Mouse (Mus musculus): ENCODE results near the gene Vps11.
A peak's percentile ranks its signal among the peaks of the same experiment; 100 is the strongest.
"Not testable (repeated sequence)": the region's sequence is repeated elsewhere in the genome, so short reads cannot be mapped to it uniquely, and the experiment has no call there.

Vps11 gene

GRCm38 (mm10) chr9:44361190-44361917 lies at the start of gene Vps11:
Gene Vps11, minus strand, starts transcription at chr9:44361670.
- peak; percentile 97 for DNase-seq

DNA sequence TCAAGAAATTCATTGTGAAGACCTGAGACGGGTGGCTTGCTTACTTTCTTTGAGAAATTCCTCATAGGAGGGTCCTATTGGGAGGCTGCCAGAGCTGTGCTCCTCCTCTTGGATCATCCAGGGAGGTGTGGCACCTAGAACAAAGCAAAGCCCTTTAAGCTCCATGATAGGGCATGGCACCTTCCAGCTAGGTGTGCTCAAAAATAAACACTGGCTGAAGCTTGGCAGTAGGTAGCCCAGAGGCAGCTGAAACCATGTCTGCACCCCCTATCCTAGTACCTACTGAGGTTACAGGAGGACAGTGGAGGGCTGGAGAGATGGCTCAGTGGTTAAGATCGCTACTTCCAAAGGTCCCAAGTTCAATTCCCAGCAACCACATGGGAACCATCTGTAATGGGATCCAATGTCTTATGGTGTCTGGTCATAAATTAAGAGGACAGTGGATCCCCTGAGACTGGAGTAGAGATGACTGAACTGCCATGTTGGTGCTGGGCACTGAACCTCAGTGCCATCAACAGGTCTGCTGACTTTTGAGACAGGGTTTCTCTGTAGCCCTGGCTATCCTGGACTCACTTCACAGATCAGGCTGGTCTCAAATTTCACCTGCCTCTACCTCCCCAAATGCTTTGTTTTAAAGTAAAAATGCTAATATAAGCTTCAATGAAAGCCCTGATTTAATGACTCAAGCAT lies 49.3 kb upstream of the Vps11 start:
- DNase-seq: no peak

DNA sequence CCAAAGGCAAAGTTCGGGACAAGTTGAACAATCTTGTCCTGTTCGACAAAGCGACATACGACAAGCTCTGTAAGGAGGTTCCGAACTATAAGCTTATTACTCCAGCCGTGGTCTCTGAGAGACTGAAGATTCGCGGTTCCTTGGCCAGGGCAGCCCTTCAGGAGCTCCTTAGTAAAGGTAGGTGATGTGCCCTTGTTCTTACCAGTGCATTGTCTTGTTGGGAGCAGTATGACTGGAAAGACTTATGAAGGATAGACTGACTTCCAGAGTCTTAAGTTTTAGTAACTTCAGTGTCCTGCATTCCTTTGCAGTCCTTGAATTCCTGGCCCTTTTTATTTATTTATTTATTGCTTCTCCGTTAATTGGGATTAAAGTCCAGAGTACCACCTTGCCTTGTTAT lies 47.2 kb upstream of the Vps11 start:
- DNase-seq: not testable (repeated sequence)

- no peak for DNase-seq
These were observed 46.3 kb upstream of the Vps11 start for GRCm38 (mm10) chr9:44407752-44408097.

DNA sequence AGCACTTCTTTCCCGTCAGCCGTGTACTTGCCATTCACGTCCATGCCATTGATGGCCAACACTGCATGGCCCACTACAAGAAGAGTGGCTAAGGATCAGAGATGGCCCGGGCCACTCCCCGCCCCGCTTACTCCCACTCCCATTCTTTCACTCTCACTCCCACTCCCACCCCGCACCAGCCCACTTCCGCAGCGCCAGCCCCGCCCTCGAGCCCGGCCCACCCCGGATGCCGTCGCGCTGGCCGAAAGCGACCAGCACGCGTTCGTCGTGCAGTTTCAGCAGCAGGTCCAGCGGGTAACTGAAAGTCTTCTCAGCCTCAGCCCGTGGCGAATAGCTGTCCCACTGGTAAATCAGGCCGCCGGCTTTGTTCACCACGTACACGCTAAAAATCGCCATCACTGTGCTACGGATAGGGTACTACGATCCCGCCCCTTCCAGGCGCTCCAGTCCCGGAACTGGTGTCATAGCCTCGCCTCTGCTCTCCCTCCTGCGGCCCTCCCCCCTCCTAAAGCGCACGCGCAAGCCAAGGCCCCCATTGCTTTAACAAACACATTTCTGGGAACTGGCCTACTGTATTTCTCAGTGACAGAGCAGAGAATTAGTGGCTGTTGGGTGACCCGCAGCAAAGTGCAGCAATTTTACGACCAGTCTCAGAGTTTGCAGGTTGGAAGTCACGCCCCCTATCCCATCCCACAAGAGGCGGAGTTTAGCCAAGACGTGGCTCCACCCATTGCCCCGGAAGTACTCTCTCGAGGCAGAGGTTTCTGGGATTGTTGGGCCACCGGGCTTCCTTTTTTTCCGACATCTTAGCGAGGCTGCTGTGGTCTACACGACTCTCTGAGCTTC lies 45.7 kb upstream of the Vps11 start, which contains the start of the genes Rps25 and Trappc4:
TSS of gene Rps25 (plus strand) at position 234 of the 846 bp plus-strand sequence.
TSS of gene Trappc4 (minus strand) at position 695 of the 846 bp plus-strand sequence.
- peak; percentile 95 to 97 for DNase-seq

GRCm38 (mm10) chr9:44405011-44405410 lies 43.5 kb upstream of the Vps11 start:
- no peak for DNase-seq

GRCm38 (mm10) chr9:44401081-44401480 lies 39.6 kb upstream of the Vps11 start:
- peak; percentile 74 to 93 for DNase-seq

GRCm38 (mm10) chr9:44399795-44400114 lies 38.3 kb upstream of the Vps11 start:
- DNase-seq: peak; percentile 49 to 70

GRCm38 (mm10) chr9:44399114-44399794 lies 37.8 kb upstream of the Vps11 start:
- DNase-seq: peak; percentile 18 to 55

DNA sequence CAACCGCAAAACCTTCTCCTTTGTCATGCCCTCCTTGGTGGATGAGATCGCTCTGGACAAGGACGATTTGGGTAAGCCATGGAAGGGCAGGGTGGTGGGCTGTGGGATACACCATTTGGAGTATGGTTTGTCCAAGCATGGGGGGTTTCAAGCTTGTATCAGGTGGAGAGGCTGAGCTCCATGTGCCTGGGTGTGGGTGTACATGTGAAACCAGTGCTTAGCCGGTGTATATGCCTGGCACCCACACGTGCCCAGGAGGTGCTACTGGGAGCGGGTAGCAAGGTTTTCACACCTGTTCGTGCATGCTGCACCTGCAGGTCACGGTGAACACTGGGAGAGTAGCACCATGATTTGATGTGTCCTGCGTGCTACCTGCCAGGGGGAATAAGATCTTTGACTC lies 37.1 kb upstream of the Vps11 start:
- no peak for DNase-seq

GRCm38 (mm10) chr9:44398087-44398486 lies 36.6 kb upstream of the Vps11 start:
- peak; percentile 81 to 91 for DNase-seq

DNA sequence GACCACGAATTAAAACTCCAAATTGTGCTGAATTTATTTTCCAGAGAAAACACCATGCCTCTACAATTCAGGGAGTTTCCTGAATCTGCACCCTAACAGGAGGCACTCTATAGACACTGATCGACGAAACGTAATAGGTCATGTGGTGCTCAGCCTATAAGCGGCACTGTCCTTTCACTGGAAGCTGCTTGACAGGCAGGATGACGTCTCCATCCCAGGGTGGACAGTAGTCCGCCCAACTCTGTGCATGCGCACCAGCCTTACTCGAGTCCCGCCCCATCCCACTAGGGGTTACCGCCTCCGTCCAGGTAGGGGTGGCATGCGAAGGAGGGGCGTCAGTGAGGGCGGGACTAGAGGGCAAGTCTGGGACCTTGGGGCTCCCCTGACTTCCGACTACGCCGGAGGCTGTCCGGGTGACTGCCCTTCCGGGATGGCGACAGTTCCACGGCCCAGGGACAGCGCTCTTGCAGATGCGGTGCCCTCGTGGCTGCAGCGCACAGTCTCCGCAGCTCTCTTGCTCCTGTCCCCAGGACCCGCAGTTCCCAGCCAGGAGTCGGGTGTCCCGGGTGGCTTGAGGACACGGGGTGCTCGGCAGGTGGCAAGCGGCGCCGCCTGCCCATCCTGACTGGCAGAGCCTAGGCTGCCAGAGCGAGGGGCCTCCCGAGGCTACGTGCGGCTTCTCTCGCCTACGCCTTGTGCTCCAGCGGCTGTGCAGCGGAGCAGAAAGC lies 35.4 kb upstream of the Vps11 start, which contains the start of gene Slc37a4:
TSS of gene Slc37a4 (plus strand) at position 169 of the 728 bp plus-strand sequence.
- DNase-seq: peak; percentile 97 to 99

- DNase-seq: peak; percentile 82 to 91
These were observed 30.0 kb upstream of the Vps11 start for GRCm38 (mm10) chr9:44391466-44391865.

DNA sequence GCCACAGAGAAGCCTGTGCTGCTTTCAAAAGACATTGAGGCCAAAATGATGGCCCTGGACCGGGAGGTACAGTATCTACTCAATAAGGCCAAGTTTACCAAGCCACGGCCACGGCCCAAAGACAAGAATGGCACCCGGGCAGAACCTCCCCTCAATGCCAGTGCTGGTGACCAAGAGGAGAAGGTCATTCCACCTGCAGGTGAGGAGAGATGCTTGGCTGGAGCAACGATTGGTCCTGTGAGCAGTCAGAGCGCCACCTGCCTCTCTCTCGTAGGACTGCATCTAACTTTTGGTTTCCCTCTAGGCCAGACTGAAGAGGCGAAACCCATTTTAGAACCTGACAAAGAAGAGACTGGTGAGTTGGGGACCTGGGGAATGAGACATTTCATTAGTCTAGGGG lies 27.8 kb upstream of the Vps11 start:
- peak; percentile 66 to 72 for DNase-seq

DNA sequence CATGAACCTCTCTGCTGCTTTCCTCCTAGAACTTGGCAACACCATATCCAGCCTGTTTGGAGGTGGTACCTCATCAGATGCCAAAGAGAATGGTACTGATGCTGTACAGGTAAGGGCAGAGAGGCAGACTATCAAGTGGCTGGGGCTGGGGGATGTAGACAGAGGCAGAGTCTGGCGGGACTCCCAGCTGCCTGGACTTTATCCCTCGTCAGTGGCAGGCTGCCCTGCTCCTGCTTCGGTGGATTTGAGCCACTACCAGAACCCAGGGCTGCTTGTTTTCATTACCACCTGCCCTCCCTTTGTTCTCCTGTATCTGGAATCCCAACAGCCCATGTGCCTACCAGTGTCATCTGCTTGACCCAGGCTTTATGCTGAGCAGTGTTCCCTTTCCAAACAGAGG lies 25.8 kb upstream of the Vps11 start:
- peak; percentile 57 to 62 for DNase-seq

- no peak for DNase-seq
These were observed 23.1 kb upstream of the Vps11 start for GRCm38 (mm10) chr9:44384596-44384995.

DNA sequence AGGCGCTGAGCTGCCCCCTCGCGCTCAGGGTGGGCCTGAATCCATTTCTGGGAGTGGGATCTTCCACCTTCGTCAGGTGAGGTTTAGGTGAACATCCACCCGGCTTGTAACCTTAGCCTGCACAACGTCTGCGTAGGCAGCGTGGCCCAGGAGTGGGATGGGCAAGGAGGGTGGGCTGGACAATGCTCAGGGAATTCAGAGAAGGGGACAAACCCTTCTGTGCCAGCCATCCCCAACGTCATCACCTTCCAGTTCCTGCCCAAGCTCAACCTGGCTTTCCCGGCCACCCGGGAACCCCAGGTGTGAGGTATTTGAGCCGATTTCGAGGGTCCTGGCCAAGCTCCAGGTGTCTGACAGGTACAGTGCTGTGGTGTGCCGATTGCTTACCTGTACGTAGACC lies 18.4 kb upstream of the Vps11 start:
- peak in 1 of 2 experiments; percentile 51 for DNase-seq

DNA sequence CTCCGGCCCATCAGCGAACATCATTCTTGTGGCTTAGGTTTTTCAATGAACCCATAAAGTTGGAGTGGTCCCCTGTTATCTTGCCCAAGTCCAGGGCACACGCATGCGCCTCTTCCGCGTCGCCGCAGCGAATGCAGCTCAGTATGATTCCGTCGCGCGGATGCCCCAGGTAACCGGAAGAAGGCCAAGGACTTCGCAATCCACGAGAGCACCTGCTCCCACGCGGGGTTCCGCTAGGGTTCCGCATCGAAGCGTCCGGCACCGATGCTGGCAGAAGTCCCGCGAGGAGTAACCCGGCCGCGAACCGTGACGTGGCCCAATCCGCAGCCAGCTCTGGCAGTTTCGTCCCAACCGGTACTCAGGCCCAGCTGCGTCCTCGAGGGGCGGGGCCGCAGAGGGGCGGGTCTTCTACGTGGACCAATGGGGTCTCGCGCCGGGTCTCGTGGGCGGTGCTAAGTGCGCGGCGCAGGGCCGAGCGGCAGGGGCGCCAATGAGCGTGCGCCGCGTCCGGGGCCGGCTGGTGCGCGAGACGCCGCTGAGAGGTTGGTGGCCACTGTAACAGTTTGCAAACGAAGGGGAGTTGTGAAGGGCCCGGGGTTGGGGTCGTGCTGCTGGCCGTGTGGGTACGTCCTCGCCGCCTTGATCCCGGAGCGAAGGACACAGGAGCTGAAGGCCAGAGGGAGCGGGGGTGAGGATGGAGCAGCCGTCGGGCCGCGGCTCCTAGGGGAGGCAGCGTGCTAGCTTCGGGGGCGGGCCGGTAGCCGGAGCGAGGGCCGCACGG lies 17.8 kb upstream of the Vps11 start, which contains the start of gene Hyou1:
TSS of gene Hyou1 (plus strand) at position 437 of the 781 bp plus-strand sequence.
- peak; percentile 99 to 100 for DNase-seq

- DNase-seq: no peak
These were observed 16.8 kb upstream of the Vps11 start for GRCm38 (mm10) chr9:44378153-44378730.

GRCm38 (mm10) chr9:44377335-44377734 lies 15.9 kb upstream of the Vps11 start:
- DNase-seq: not testable (repeated sequence)

- no peak for DNase-seq
These were observed 14.7 kb upstream of the Vps11 start for GRCm38 (mm10) chr9:44376141-44376540.

Data from kidney, postnatal 25 days (tissue).